Mouse (Mus musculus) CH12.LX (cell line): ENCODE results near the gene Spaar.

Source experiments
- GABPA ChIP-seq: IDR thresholded peaks from 2 replicates; pipeline ENCODE4 v1.6.1; 2012; ENCODE audit warnings: low read depth, low read length, improper control_type of control experiment, inconsistent platforms; ENCODE audit not compliant: insufficient replicate concordance
- MAZ ChIP-seq: IDR thresholded peaks from 2 replicates; pipeline ENCODE4 v1.6.1; 2012; ENCODE audit warnings: low read depth, mild to moderate bottlenecking, inconsistent platforms, low read length, improper control_type of control experiment, moderate library complexity
- PAX5 ChIP-seq: IDR thresholded peaks from 2 replicates; pipeline ENCODE4 v1.6.1; 2012; ENCODE audit warnings: low read length, inconsistent platforms, mixed read lengths
- POLR2AphosphoS2 ChIP-seq: IDR thresholded peaks from 2 replicates; pipeline ENCODE4 v1.6.1; 2011; ENCODE audit warnings: low read depth, low read length, improper control_type of control experiment
- RCOR1 ChIP-seq: conservative IDR thresholded peaks from 2 replicates; pipeline ENCODE4 v1.6.1; 2012; ENCODE audit warnings: low read depth, mild to moderate bottlenecking, inconsistent platforms, low read length, improper control_type of control experiment
- USF1 ChIP-seq: IDR thresholded peaks from 2 replicates; pipeline ENCODE4 v1.6.1; 2014; ENCODE audit warnings: low read depth, mild to moderate bottlenecking, inconsistent platforms, low read length, improper control_type of control experiment
- ZNF384 ChIP-seq: IDR thresholded peaks from 2 replicates; pipeline ENCODE4 v1.6.1; 2012; ENCODE audit warnings: low read depth, low read length, improper control_type of control experiment, inconsistent platforms

- TF ChIP-seq MAZ (no peak), PAX5 (no peak), GABPA (no peak), RCOR1 (no peak), POLR2AphosphoS2 (no peak), ZNF384 (no peak), USF1 (no peak)
These were observed 41.1 kb downstream of the Spaar start, which contains the start of gene Olfr159 for GRCm38 (mm10) chr4:43770909-43771308.
